ENCODE assay signal across 1 mouse cellular context in the genomic region with DNA sequence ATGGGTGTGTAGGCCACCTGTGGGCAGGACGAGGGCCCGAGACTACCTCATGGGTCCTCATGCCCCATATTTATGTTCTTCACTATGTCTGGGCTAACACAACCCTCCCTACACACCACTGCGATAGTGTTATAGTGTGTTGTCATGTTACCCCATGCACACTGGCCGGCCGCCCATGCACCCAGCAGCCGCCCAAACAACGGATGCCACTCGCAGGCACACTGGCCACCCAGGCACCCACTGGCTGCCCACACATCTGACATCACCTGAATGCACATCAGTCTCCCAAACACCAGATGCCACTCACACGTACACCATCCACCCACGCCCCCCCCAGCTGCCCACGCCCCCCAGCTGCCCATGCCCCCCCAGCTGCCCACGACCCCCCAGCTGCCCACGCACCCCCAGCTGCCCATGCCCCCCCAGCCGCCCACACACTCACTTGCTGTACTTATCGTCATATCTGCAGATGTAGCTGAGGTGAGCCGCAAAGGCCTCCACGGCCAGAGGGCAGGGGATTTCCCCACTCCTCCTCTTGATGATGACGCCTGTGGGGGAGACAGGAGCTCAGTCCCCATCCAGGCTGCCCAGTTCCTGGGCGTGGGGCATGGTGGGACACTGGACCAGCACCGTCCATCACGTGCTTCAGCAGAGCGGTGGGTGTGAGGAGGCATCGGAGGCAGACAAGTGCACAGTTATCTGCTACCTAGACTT.
TF ChIP-seq lines count a peak whose summit lies in the region.

No protein-coding gene starts in this region.

TF ChIP-seq in CH12.LX, 34 proteins besides CTCF, POLR2A, EP300 and RAD21 (continued from another document):
- TF ChIP-seq IRF4 (IDR thresholded peaks at IDR 0.05; ENCODE audit: low read depth, low read length) = peak; percentile 26; the same call in 1 of the 2 replicates
- TF ChIP-seq ZKSCAN1 (IDR thresholded peaks at IDR 0.05; ENCODE audit: borderline replicate concordance, low read depth, low read length) = no peak
- no peak for TF ChIP-seq USF1 (IDR thresholded peaks at IDR 0.05; ENCODE audit: low read depth, low read length)
- TF ChIP-seq SMC3 (IDR thresholded peaks at IDR 0.05; ENCODE audit: low read depth, low read length) = no peak
- 0 out of 2 replicates have a peak, but pooled peaks have one; percentile 23 for TF ChIP-seq MAZ (IDR thresholded peaks at IDR 0.05; ENCODE audit: low read depth, low read length)
- no peak for TF ChIP-seq CHD2 (IDR thresholded peaks at IDR 0.05; ENCODE audit: low read length)
- no peak for TF ChIP-seq MYC (IDR thresholded peaks at IDR 0.05; ENCODE audit: low read depth, low read length)
- no peak for TF ChIP-seq RCOR1 (conservative IDR thresholded peaks at IDR 0.05; ENCODE audit: low read depth, low read length)
- TF ChIP-seq ELF1 (IDR thresholded peaks at IDR 0.05; ENCODE audit: low read depth, low read length) = no peak
- TF ChIP-seq USF2 (conservative IDR thresholded peaks at IDR 0.05; ENCODE audit: low read depth, low read length) = no peak
- no peak for TF ChIP-seq GABPA (IDR thresholded peaks at IDR 0.05; ENCODE audit: insufficient replicate concordance, low read depth, low read length)
- TF ChIP-seq E2F4 (IDR thresholded peaks at IDR 0.05; ENCODE audit: insufficient replicate concordance, low read depth, low read length) = no peak
- no peak for TF ChIP-seq JUN (IDR thresholded peaks at IDR 0.05; ENCODE audit: insufficient read depth, low read depth, low read length)
- no peak for TF ChIP-seq UBTF (IDR thresholded peaks at IDR 0.05; ENCODE audit: low read depth, low read length)
- peak; percentile 67 for TF ChIP-seq TCF12 (IDR thresholded peaks at IDR 0.05; ENCODE audit: low read depth, low read length)
- no peak; the same call in 1 of the 2 replicates for TF ChIP-seq BHLHE40 (IDR thresholded peaks at IDR 0.05; ENCODE audit: low read depth, low read length)
- TF ChIP-seq MXI1 (IDR thresholded peaks at IDR 0.05; ENCODE audit: low read depth, low read length) = no peak
